Mouse (Mus musculus) midbrain, embryonic 10.5 days (tissue): ENCODE results near the gene Gm20826. TPM values are rescaled to one million over a fixed set of nuclear protein-coding genes. Genes with fewer than 3 reads are reported as not detected.
"Not testable (repeated sequence)": the region's sequence is repeated elsewhere in the genome, so short reads cannot be mapped to it uniquely, and the experiment has no call there.

ENCODE experiments used
- DNase-seq: peaks from one replicate; pipeline ENCODE4 v3.0.0-alpha.2; 2017; ENCODE audit warnings: low spot score
- H3K27ac ChIP-seq: fragments of 300-500 bp; sonication (generic); replicated peaks from 2 replicates; pipeline ENCODE4 v1.5.1; 2016; ENCODE audit warnings: mild to moderate bottlenecking
- H3K27me3 ChIP-seq: fragments of 300-500 bp; sonication (generic); 2 replicates; pipeline ENCODE4 v1.6.1; 2016; ENCODE audit warnings: low read depth, mild to moderate bottlenecking; ENCODE audit not compliant: poor library complexity, severe bottlenecking
- H3K36me3 ChIP-seq: fragments of 300-500 bp; sonication (generic); 2 replicates; pipeline ENCODE4 v1.6.1; 2016; ENCODE audit warnings: mild to moderate bottlenecking, moderate library complexity
- H3K4me1 ChIP-seq: fragments of 300-500 bp; sonication (generic); 2 replicates; pipeline ENCODE4 v1.6.1; 2016
- H3K4me3 ChIP-seq: fragments of 300-500 bp; sonication (generic); 2 replicates; pipeline ENCODE4 v1.5.1; 2016; ENCODE audit warnings: mild to moderate bottlenecking, moderate library complexity
- H3K9me3 ChIP-seq: fragments of 300-500 bp; sonication (generic); replicated peaks from 2 replicates; pipeline ENCODE4 v1.6.1; 2016; ENCODE audit warnings: mild to moderate bottlenecking
- WGBS: fragments of 180-500 bp; shearing (Covaris S2); methylation state at CpG from one replicate; pipeline ENCODE4 v1.1.7; 2016; 5-methylcytosine and 5-hydroxymethylcytosine counted together
- polyA plus RNA-seq: library from polyadenylated mRNA; unstranded; fragments of >200 nt; fragmentation: Nextera tagmentation; extraction: Ambion mirVana; gene quantifications from 2 replicates; pipeline ENCODE4 v1.2.1, GENCODE M21; 2016

Gene Gm20826
- 0.04 TPM in 1 of 2 replicates, not detected in the other for polyA plus RNA-seq

- not testable (repeated sequence) for H3K9me3 ChIP-seq, H3K4me3 ChIP-seq, H3K4me1 ChIP-seq, H3K36me3 ChIP-seq, H3K27ac ChIP-seq, H3K27me3 ChIP-seq, DNase-seq
- no CpG with 5 or more reads among the region's 3 CpGs for WGBS
Measured at GRCm38 (mm10) chrY:7638389-7638788, at the start of gene Gm20826. Gm20826 (minus strand) TSS chrY:7638489.

Other genes starting within 250 kb of the Gm20826 start
- not detected in 2 replicates for gene Gm21788, start 233.5 kb downstream of the Gm20826 start, polyA plus RNA-seq
- not detected in 2 replicates for gene Gm28576, start 84.5 kb upstream of the Gm20826 start, polyA plus RNA-seq